Mouse (Mus musculus) cerebellum, postnatal 10 days (tissue): ENCODE results near the gene Anxa8.

Experiments used
- DNase-seq, 2 experiments: peaks; one replicate each; pipeline ENCODE4 v3.0.0; 2021; ENCODE audit warnings: mixed read lengths in 2 of 2

The Anxa8 gene

GRCm38 (mm10) chr14:34085731-34086130 is at the start of gene Anxa8:
Anxa8 (plus strand) TSS chr14:34085981.
- no peak for DNase-seq

GRCm38 (mm10) chr14:34041241-34041640 is 44.5 kb upstream of the Anxa8 start:
- DNase-seq, result peak; percentile 55 to 67

- peak; percentile 45 to 54 for DNase-seq
These were observed 42.4 kb upstream of the Anxa8 start for GRCm38 (mm10) chr14:34043341-34043740.

- peak; percentile 83 to 90 for DNase-seq
These were observed 35.5 kb upstream of the Anxa8 start for GRCm38 (mm10) chr14:34050101-34050779.

- DNase-seq, result no peak
These were observed 33.3 kb upstream of the Anxa8 start, which contains the start of gene Antxrl for GRCm38 (mm10) chr14:34052516-34052915. Antxrl (plus strand) TSS chr14:34052707.

- DNase-seq, result peak; percentile 35 to 47
These were observed 14.1 kb upstream of the Anxa8 start for GRCm38 (mm10) chr14:34071665-34072064.

GRCm38 (mm10) chr14:34075346-34075745 is 10.4 kb upstream of the Anxa8 start:
- no peak for DNase-seq

- no peak for DNase-seq
These were observed 8.6 kb upstream of the Anxa8 start for GRCm38 (mm10) chr14:34077222-34077621.

- DNase-seq, result no peak
These were observed 7.5 kb upstream of the Anxa8 start for GRCm38 (mm10) chr14:34078293-34078692.

- peak; percentile 87 to 90 for DNase-seq
These were observed 5.3 kb upstream of the Anxa8 start for GRCm38 (mm10) chr14:34080321-34080997.

GRCm38 (mm10) chr14:34086806-34087205 is 1.0 kb downstream of the Anxa8 start:
- DNase-seq, result peak; percentile 55 to 65

GRCm38 (mm10) chr14:34087856-34088398 is 2.1 kb downstream of the Anxa8 start:
- DNase-seq, result no peak

- peak; percentile 61 to 71 for DNase-seq
These were observed 4.0 kb downstream of the Anxa8 start for GRCm38 (mm10) chr14:34089796-34090195.

- DNase-seq, result no peak
These were observed 5.7 kb downstream of the Anxa8 start for GRCm38 (mm10) chr14:34091475-34091874.

- DNase-seq, result no peak
These were observed 7.1 kb downstream of the Anxa8 start for GRCm38 (mm10) chr14:34092856-34093255.

- DNase-seq, result no peak
These were observed 10.4 kb downstream of the Anxa8 start for GRCm38 (mm10) chr14:34096161-34096560.

GRCm38 (mm10) chr14:34102601-34103000 is 16.8 kb downstream of the Anxa8 start, which contains the start of gene A630023A22Rik:
A630023A22Rik (minus strand) TSS chr14:34102754.
- DNase-seq, result no peak

- DNase-seq, result no peak
These were observed 18.1 kb downstream of the Anxa8 start for GRCm38 (mm10) chr14:34103855-34104254.

- DNase-seq, result peak; percentile 89 to 90
These were observed 19.1 kb downstream of the Anxa8 start for GRCm38 (mm10) chr14:34104892-34105291.

- peak; percentile 74 to 79 for DNase-seq
These were observed 20.7 kb downstream of the Anxa8 start for GRCm38 (mm10) chr14:34106389-34107062.

- no peak for DNase-seq
These were observed 21.8 kb downstream of the Anxa8 start for GRCm38 (mm10) chr14:34107594-34107993.

- DNase-seq, result peak; percentile 56 to 68
These were observed 28.5 kb downstream of the Anxa8 start for GRCm38 (mm10) chr14:34114311-34114710.

- DNase-seq, result peak; percentile 82 to 91
These were observed 33.4 kb downstream of the Anxa8 start for GRCm38 (mm10) chr14:34119046-34119723.
